Mouse (Mus musculus) thymus, postnatal 36 days (tissue): Measurements from ENCODE around the gene Neurog1.

Experiments
- DNase-seq, 2 experiments: peaks; one replicate each; pipeline ENCODE4 v3.0.0; 2022; ENCODE audit warnings: mixed read lengths in 2 of 2

The Neurog1 gene

GRCm38 (mm10) chr13:56214633-56215032, 37.3 kb downstream of the Neurog1 start:
- DNase-seq: no peak

- DNase-seq: no peak
Observed at GRCm38 (mm10) chr13:56209067-56209411, 42.9 kb downstream of the Neurog1 start.

GRCm38 (mm10) chr13:56208225-56209066, 43.5 kb downstream of the Neurog1 start:
- no peak for DNase-seq
